Mouse (Mus musculus) liver, embryonic 15.5 days (tissue): ENCODE measurements at regions not wholly inside any gene's neighbourhood (a gene's known extent, or its start where the extent isn't known, plus 50 kb on each side); places are given as distances from the start of the nearest gene placed in this dataset.

Experiments
- ATAC-seq: fragments of 200-750 bp; cut with Nextera tagmentation; 2 replicates; pipeline ENCODE4 v1.8.0; 2017; ENCODE audit warnings: moderate number of reproducible peaks, mild to moderate bottlenecking, moderate library complexity; ENCODE audit not compliant: insufficient read depth
- H3K27ac ChIP-seq: fragments of 300-500 bp; sonication (generic); replicated peaks from 2 replicates; pipeline ENCODE4 v1.5.1; 2015; ENCODE audit warnings: mild to moderate bottlenecking, inconsistent platforms
- H3K27me3 ChIP-seq: fragments of 300-500 bp; sonication (generic); 2 replicates; pipeline ENCODE4 v1.6.1; 2015; ENCODE audit warnings: mild to moderate bottlenecking, inconsistent platforms
- H3K36me3 ChIP-seq: fragments of 300-500 bp; sonication (generic); replicated peaks from 2 replicates; pipeline ENCODE4 v1.6.1; 2015; ENCODE audit warnings: moderate library complexity, mild to moderate bottlenecking, inconsistent platforms
- H3K4me1 ChIP-seq: fragments of 300-500 bp; sonication (generic); replicated peaks from 2 replicates; pipeline ENCODE4 v1.6.1; 2015; ENCODE audit warnings: inconsistent platforms
- H3K4me2 ChIP-seq: fragments of 300-500 bp; sonication (generic); 2 replicates; pipeline ENCODE4 v1.6.1; 2015; ENCODE audit warnings: moderate library complexity, mild to moderate bottlenecking, inconsistent platforms
- H3K4me3 ChIP-seq: fragments of 300-500 bp; sonication (generic); replicated peaks from 2 replicates; pipeline ENCODE4 v1.5.1; 2015; ENCODE audit warnings: mild to moderate bottlenecking, inconsistent platforms
- H3K9ac ChIP-seq: fragments of 300-500 bp; sonication (generic); 2 replicates; pipeline ENCODE4 v1.6.1; 2015; ENCODE audit warnings: moderate library complexity, mild to moderate bottlenecking, inconsistent platforms
- H3K9me3 ChIP-seq: fragments of 300-500 bp; sonication (generic); replicated peaks from 2 replicates; pipeline ENCODE4 v1.6.1; 2016; ENCODE audit warnings: inconsistent platforms
- WGBS: fragments of 180-500 bp; shearing (Covaris S2); methylation state at CpG from one replicate; pipeline ENCODE4 v1.1.7; 2015; ENCODE audit warnings: mixed read lengths; ENCODE audit not compliant: insufficient replicate concordance; 5-methylcytosine and 5-hydroxymethylcytosine counted together

GRCm38 (mm10) chr7:138682161-138682560, 163.7 kb upstream of the Ppp2r2d start:
- 52% methylated on average over 7 of the region's 7 CpGs for WGBS
- Histone ChIP-seq H3K4me1 (no peaks in the 10 kb centered on the region), H3K9me3 (no peaks in the 10 kb centered on the region), H3K9ac (no peak overlapping the region), H3K36me3 (no peaks in the 10 kb centered on the region), H3K27ac (no peak overlapping the region), H3K4me3 (no peak overlapping the region), H3K27me3 (no peaks in the 10 kb centered on the region), H3K4me2 (no peak overlapping the region)
- ATAC-seq, result no peak

- Histone ChIP-seq H3K9ac (no peak overlapping the region), H3K27ac (no peak overlapping the region), H3K9me3 (no peaks in the 10 kb centered on the region), H3K4me2 (no peak overlapping the region), H3K27me3 (no peaks in the 10 kb centered on the region), H3K4me1 (no peaks in the 10 kb centered on the region), H3K4me3 (no peak overlapping the region), H3K36me3 (no peaks in the 10 kb centered on the region)
- no peak for ATAC-seq
- 60% methylated on average over 5 of the region's 5 CpGs for WGBS
These were observed 165.3 kb upstream of the Ppp2r2d start for GRCm38 (mm10) chr7:138680530-138680929.

DNA sequence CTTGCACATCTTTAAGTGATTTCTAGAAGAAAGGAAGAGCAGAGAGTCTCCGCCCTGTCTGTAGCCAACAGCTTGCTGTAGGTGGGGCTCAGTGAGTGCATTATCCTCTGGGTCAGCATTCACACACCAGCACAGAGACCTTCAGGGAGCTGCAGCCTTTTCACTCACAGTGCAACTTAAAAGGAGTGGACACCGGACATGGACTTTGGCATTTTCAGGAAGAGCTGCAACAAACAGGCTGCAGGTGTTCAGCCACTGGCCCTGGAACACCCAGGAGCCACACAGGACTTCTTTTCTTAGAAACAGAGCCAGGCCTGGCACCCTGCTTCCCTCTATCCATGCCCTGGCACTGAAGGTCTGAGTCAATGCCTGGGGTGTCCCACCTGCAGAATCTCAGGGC, 166.3 kb upstream of the Ppp2r2d start:
- Histone ChIP-seq H3K36me3 (no peaks in the 10 kb centered on the region), H3K4me2 (no peak overlapping the region), H3K27me3 (no peaks in the 10 kb centered on the region), H3K27ac (no peak overlapping the region), H3K4me3 (no peak overlapping the region), H3K9me3 (no peaks in the 10 kb centered on the region), H3K9ac (no peak overlapping the region), H3K4me1 (no peaks in the 10 kb centered on the region)
- ATAC-seq, result no peak
- 55% methylated on average over 2 of the region's 2 CpGs for WGBS

GRCm38 (mm10) chr7:138672959-138673358, 172.9 kb upstream of the Ppp2r2d start:
- WGBS, result 32% methylated on average over 1 of the region's 1 CpGs
- H3K27ac ChIP-seq, result no peak overlapping the region

GRCm38 (mm10) chr7:138668337-138668736, 177.5 kb upstream of the Ppp2r2d start:
- Histone ChIP-seq H3K4me3 (no peak overlapping the region), H3K4me2 (no peak overlapping the region), H3K9me3 (no peaks in the 10 kb centered on the region), H3K4me1 (no peaks in the 10 kb centered on the region), H3K9ac (no peak overlapping the region), H3K27ac (no peak overlapping the region), H3K27me3 (no peaks in the 10 kb centered on the region), H3K36me3 (no peaks in the 10 kb centered on the region)
- WGBS, result 24% methylated on average over 4 of the region's 4 CpGs
- ATAC-seq, result no peak

More at GRCm38 (mm10) chr7:138672959-138673358, 172.9 kb upstream of the Ppp2r2d start:
- H3K4me2 ChIP-seq, result no peak overlapping the region
- H3K4me1 ChIP-seq, result no peaks in the 10 kb centered on the region
- no peaks in the 10 kb centered on the region for H3K27me3 ChIP-seq
- H3K4me3 ChIP-seq, result no peak overlapping the region
- no peak overlapping the region for H3K9ac ChIP-seq
- H3K36me3 ChIP-seq, result no peaks in the 10 kb centered on the region
- no peak for ATAC-seq
- no peaks in the 10 kb centered on the region for H3K9me3 ChIP-seq

DNA sequence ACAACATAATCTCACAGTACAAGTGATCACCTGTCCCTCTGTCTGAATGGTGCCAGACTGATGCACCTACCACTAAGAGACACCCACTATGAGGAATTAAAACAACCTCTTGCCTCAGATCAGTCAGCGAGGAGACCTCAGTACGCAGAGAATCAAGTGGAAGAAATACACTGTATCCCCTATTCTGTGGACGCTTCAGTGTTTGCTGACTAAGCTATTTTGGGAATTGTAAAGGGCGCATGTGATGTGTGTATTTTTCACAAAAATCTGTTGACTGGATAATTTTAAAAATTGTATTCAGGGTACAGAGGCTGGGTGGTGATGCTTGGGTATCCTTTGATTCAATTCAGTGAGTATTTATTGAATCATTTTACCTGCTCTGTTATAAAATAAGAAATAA, 185.8 kb upstream of the Ppp2r2d start:
- ATAC-seq, result no peak
- H3K27me3 ChIP-seq, result no peaks in the 10 kb centered on the region
- H3K4me2 ChIP-seq, result no peak overlapping the region
- no peak overlapping the region for H3K27ac ChIP-seq
- no peak overlapping the region for H3K9ac ChIP-seq
- WGBS, result 64% methylated on average over 4 of the region's 4 CpGs
- no peaks in the 10 kb centered on the region for H3K9me3 ChIP-seq
- no peaks in the 10 kb centered on the region for H3K4me1 ChIP-seq
- H3K4me3 ChIP-seq, result no peak overlapping the region
- no peaks in the 10 kb centered on the region for H3K36me3 ChIP-seq

DNA sequence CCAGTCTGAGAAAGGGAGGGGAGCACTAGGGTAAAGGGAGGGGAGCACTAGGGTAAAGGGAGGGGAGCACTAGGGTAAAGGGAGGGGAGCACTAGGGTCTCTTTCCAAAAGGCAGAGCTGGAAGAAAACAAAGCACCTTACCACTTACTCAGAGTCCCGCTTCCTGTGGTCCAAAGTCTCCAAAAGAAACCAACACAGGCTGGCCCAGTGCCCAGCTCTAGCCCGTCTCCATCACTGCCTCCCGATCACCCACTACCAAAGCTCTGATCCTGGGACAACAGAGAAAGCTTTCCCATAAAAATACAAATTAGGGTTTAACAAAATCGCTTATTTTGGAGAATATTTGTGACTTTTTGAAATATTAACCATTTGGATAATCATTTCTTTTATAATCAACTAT, 188.4 kb upstream of the Ppp2r2d start:
- Histone ChIP-seq H3K36me3 (no peaks in the 10 kb centered on the region), H3K9ac (no peak overlapping the region), H3K4me2 (no peak overlapping the region), H3K27ac (no peak overlapping the region), H3K4me1 (no peaks in the 10 kb centered on the region), H3K9me3 (no peaks in the 10 kb centered on the region), H3K27me3 (no peaks in the 10 kb centered on the region), H3K4me3 (no peak overlapping the region)
- no peak for ATAC-seq
- 70% methylated on average over 4 of the region's 4 CpGs for WGBS

- H3K4me2 ChIP-seq, result no peak overlapping the region
These were observed 188.8 kb upstream of the Ppp2r2d start for GRCm38 (mm10) chr7:138657076-138657475.

GRCm38 (mm10) chr7:138655940-138656339, 189.9 kb upstream of the Ppp2r2d start:
- WGBS, result 61% methylated on average over 3 of the region's 3 CpGs
- Histone ChIP-seq H3K27ac (no peak overlapping the region), H3K4me1 (no peaks in the 10 kb centered on the region), H3K4me2 (no peak overlapping the region), H3K9me3 (no peaks in the 10 kb centered on the region), H3K4me3 (no peak overlapping the region), H3K9ac (no peak overlapping the region), H3K27me3 (no peaks in the 10 kb centered on the region), H3K36me3 (no peaks in the 10 kb centered on the region)
- no peak for ATAC-seq

More at GRCm38 (mm10) chr7:138657076-138657475, 188.8 kb upstream of the Ppp2r2d start:
- WGBS, result 62% methylated on average over 2 of the region's 2 CpGs
- no peak for ATAC-seq
- Histone ChIP-seq H3K27me3 (no peaks in the 10 kb centered on the region), H3K4me3 (no peak overlapping the region), H3K36me3 (no peaks in the 10 kb centered on the region), H3K9me3 (no peaks in the 10 kb centered on the region), H3K27ac (no peak overlapping the region), H3K9ac (no peak overlapping the region), H3K4me1 (no peaks in the 10 kb centered on the region)

DNA sequence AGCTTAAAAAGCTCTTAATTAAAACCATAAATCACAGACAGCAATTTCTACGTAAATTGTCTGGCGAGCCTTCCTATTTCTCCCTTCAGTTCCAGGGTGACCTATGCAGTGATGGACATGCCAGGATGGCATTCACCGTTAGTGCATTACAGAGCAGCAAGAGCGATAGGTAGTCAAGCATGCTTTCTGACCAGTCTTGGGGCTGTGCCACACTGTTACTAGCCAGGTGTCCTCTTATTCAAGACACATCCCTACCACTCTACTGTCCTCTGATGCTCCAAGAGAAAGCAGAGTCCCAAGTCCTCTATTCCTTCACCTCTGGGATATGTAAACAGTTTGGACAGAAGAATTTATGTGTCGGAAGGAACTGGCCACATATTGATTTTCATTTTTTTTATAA, 194.9 kb upstream of the Ppp2r2d start:
- no peaks in the 10 kb centered on the region for H3K9me3 ChIP-seq
- no peaks in the 10 kb centered on the region for H3K36me3 ChIP-seq
- H3K4me2 ChIP-seq, result no peak overlapping the region
- H3K4me3 ChIP-seq, result no peak overlapping the region
- no peak overlapping the region for H3K9ac ChIP-seq
- no peaks in the 10 kb centered on the region for H3K27me3 ChIP-seq
- no peaks in the 10 kb centered on the region for H3K4me1 ChIP-seq
- ATAC-seq, result no peak
- WGBS, result 68% methylated on average over 5 of the region's 5 CpGs
- H3K27ac ChIP-seq, result no peak overlapping the region

DNA sequence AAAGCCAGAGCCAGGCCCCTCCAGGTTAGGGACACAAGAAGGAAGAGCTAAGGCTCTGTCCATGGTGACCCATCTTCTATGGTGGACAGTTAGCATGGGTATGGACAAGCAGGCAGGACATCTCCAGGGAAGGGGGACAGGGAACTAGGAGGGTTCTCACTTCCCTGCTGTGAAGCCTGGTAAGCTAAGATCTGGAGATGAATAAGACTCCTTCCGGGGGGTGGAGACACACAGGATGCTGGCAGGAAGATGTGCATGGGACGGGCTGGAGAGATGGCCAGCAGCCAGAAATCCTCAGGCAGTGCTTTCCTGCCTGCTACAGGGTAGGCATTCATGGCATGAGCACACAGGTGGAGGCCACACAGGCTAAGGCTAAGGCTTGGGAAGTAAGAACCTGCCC, 198.2 kb upstream of the Ppp2r2d start:
- Histone ChIP-seq H3K9me3 (no peaks in the 10 kb centered on the region), H3K4me1 (no peaks in the 10 kb centered on the region), H3K36me3 (no peaks in the 10 kb centered on the region), H3K4me3 (no peak overlapping the region), H3K9ac (no peak overlapping the region), H3K27me3 (no peaks in the 10 kb centered on the region), H3K27ac (no peak overlapping the region), H3K4me2 (no peak overlapping the region)
- WGBS, result 57% methylated on average over 2 of the region's 2 CpGs
- no peak for ATAC-seq

GRCm38 (mm10) chr7:138640492-138641165, 205.2 kb upstream of the Ppp2r2d start:
- H3K9me3 ChIP-seq, result no peaks in the 10 kb centered on the region
- WGBS, result 48% methylated on average over 6 of the region's 6 CpGs
- H3K36me3 ChIP-seq, result no peaks in the 10 kb centered on the region
- H3K4me1 ChIP-seq, result no peaks in the 10 kb centered on the region
- no peak for ATAC-seq
- no peak overlapping the region for H3K9ac ChIP-seq
- H3K27ac ChIP-seq, result no peak overlapping the region
- no peak overlapping the region for H3K4me3 ChIP-seq
- H3K27me3 ChIP-seq, result no peaks in the 10 kb centered on the region
- H3K4me2 ChIP-seq, result no peak overlapping the region
